Comparison of ENCODE assay signal across 23 mouse cellular contexts in genomic region chr15:8721746-8722145, GRCm38 (mm10). TPM values are rescaled to one million over a fixed set of nuclear protein-coding genes. Genes with fewer than 3 reads are reported as not detected.
A peak's percentile ranks its signal among the peaks of the same experiment; 100 is the strongest.
DNase-seq lines count a peak whose midpoint lies in the region; ATAC-seq and TF ChIP-seq lines count a peak whose summit lies in the region.
"Had no signal": no experiment of that assay in that cellular context is flagged by ENCODE, and none has a peak within 500 bp of the region (broad histone marks: within the 10 kb centered on the region; RNA-seq: fewer than 3 reads in every experiment).

No protein-coding gene starts in this region.

- no peak overlapping the region for H3K4me3 ChIP-seq in ES-Bruce4 (ENCODE audit: low read depth, low read length)
- H3K4me3 ChIP-seq in midbrain, postnatal 0 days (ENCODE audit: low read depth, low read length) = no peak overlapping the region
- no peak overlapping the region for H3K4me3 ChIP-seq in left cerebral cortex, adult 2 months
- H3K4me3 ChIP-seq: embryonic facial prominence, embryonic 13.5 days; embryonic facial prominence, embryonic 15.5 days; erythroblast, embryonic 14.5 days; forebrain, embryonic 10.5 days; forebrain, embryonic 12.5 days had no signal

- no peaks in the 10 kb centered on the region for H3K9me3 ChIP-seq in ES-Bruce4 (replicated peaks; ENCODE audit: control insufficient read depth, insufficient read depth, low read length, poor library complexity, severe bottlenecking)
- no peaks in the 10 kb centered on the region for H3K9me3 ChIP-seq in midbrain, postnatal 0 days (ENCODE audit: low read length)
- H3K9me3 ChIP-seq: embryonic facial prominence, embryonic 13.5 days; embryonic facial prominence, embryonic 15.5 days; forebrain, embryonic 10.5 days; forebrain, embryonic 12.5 days had no signal

- peak overlapping the region; percentile 14; the same call in 1 of the 2 replicates for H3K27ac ChIP-seq in ES-Bruce4 (ENCODE audit: insufficient read depth, low read length)
- no peak overlapping the region for H3K27ac ChIP-seq in midbrain, postnatal 0 days (ENCODE audit: low read depth, low read length)
- no peak overlapping the region for H3K27ac ChIP-seq in left cerebral cortex, adult 2 months
- H3K27ac ChIP-seq: embryonic facial prominence, embryonic 13.5 days; embryonic facial prominence, embryonic 15.5 days; forebrain, embryonic 10.5 days; forebrain, embryonic 12.5 days had no signal

- TF ChIP-seq POLR2A in ES-Bruce4 (IDR thresholded peaks at IDR 0.05; ENCODE audit: insufficient read depth, low read length) = no peak

- H3K27me3 ChIP-seq in ES-Bruce4 (ENCODE audit: control insufficient read depth, insufficient read depth, low read length, poor library complexity, severe bottlenecking) = no peaks in the 10 kb centered on the region
- no peaks in the 10 kb centered on the region for H3K27me3 ChIP-seq in midbrain, postnatal 0 days (ENCODE audit: insufficient read depth, low read length)
- H3K27me3 ChIP-seq: embryonic facial prominence, embryonic 13.5 days; embryonic facial prominence, embryonic 15.5 days had no signal

- H3K9ac ChIP-seq in ES-Bruce4 (ENCODE audit: low read depth, poor library complexity, severe bottlenecking) = no peak overlapping the region
- H3K9ac ChIP-seq in midbrain, postnatal 0 days (replicated peaks; ENCODE audit: low read length, poor library complexity, severe bottlenecking) = no peak overlapping the region
- H3K9ac ChIP-seq: embryonic facial prominence, embryonic 13.5 days; embryonic facial prominence, embryonic 15.5 days; forebrain, embryonic 12.5 days had no signal

- TF ChIP-seq EP300 in ES-Bruce4 (IDR thresholded peaks at IDR 0.05; ENCODE audit: insufficient read depth, low read depth, low read length) = no peak

- TF ChIP-seq CTCF in ES-Bruce4 (IDR thresholded peaks at IDR 0.05; ENCODE audit: low read depth, low read length) = no peak
- no peak for TF ChIP-seq CTCF in midbrain, postnatal 0 days (IDR thresholded peaks at IDR 0.05)
- no peak for TF ChIP-seq CTCF in left cerebral cortex, adult 2 months (IDR thresholded peaks at IDR 0.05)

- intact Hi-C loops in left cerebral cortex, adult 2 months (cut with DNase I) = no loop called here

- no peak for ATAC-seq in midbrain, postnatal 0 days (ENCODE audit: low FRiP score)
- ATAC-seq: forebrain, embryonic 14.5 days; forebrain, embryonic 16.5 days had no signal

- H3K36me3 ChIP-seq in ES-Bruce4 (ENCODE audit: control insufficient read depth, insufficient read depth, low read length, poor library complexity, severe bottlenecking) = no peaks in the 10 kb centered on the region
- no peaks in the 10 kb centered on the region for H3K36me3 ChIP-seq in midbrain, postnatal 0 days (ENCODE audit: insufficient read depth, low read length)
- H3K36me3 ChIP-seq: embryonic facial prominence, embryonic 13.5 days; embryonic facial prominence, embryonic 15.5 days; forebrain, embryonic 10.5 days; forebrain, embryonic 12.5 days had no signal

- 96% methylated on average over 3 of the region's 3 CpGs for WGBS in midbrain, postnatal 0 days

- H3K4me2 ChIP-seq in midbrain, postnatal 0 days (ENCODE audit: low read depth, low read length, poor library complexity, severe bottlenecking) = no peak overlapping the region
- H3K4me2 ChIP-seq: embryonic facial prominence, embryonic 13.5 days; embryonic facial prominence, embryonic 15.5 days; forebrain, embryonic 12.5 days had no signal

- peaks cover 4% of the 10 kb centered on the region for H3K4me1 ChIP-seq in ES-Bruce4 (ENCODE audit: control insufficient read depth, insufficient read depth, low read length)
- H3K4me1 ChIP-seq in midbrain, postnatal 0 days (ENCODE audit: insufficient read depth, low read length) = no peaks in the 10 kb centered on the region
- H3K4me1 ChIP-seq: embryonic facial prominence, embryonic 15.5 days had no signal

- DNase-seq in ES-CJ7 (ENCODE audit: low read depth, low spot score) = peak; percentile 50
- DNase-seq in ZHBTc4 (ENCODE audit: low read depth, low spot score) = peak; percentile 23
- no peak for DNase-seq in midbrain, postnatal 0 days (ENCODE audit: low spot score)
- no peak for DNase-seq in left cerebral cortex, adult 2 months (ENCODE audit: extremely low spot score in 1 of 2, low spot score in 2 of 2)
- DNase-seq: adrenal gland, adult 2 months; adrenal gland, postnatal 10 days; adrenal gland, postnatal 25 days; cerebellum, adult 11 months; cerebellum, adult 18-20 months; cerebellum, adult 8-10 months; cerebellum, adult 9-11 months; cerebellum, postnatal 14 days; cerebellum, postnatal 36 days; embryo, embryonic 11 days had no signal

RNA-seq across cellular contexts. Expression of gene Slc1a3, which starts 11.2 kb away (rescaled TPM):
- 21.7 and 25.4 TPM in 2 replicates for polyA plus RNA-seq in ES-Bruce4 (2011; ENCODE audit: insufficient read depth, insufficient read length, low read depth, missing spikeins)
- 166 and 195 TPM in 2 replicates for total RNA-seq in midbrain, postnatal 0 days (2014; rRNA removed)
- 145 and 147 TPM in 2 replicates for polyA plus RNA-seq in midbrain, postnatal 0 days (2015; fragmentation: Nextera tagmentation; extraction: Ambion mirVana)
- 100 to 1,000 TPM; 294 to 295 TPM for total RNA-seq in left cerebral cortex, adult 2 months (2021)
- total RNA-seq: MEL had no signal
- polyA plus RNA-seq: erythroblast, embryonic 14.5 days had no signal

Comparison
In these comparisons a context has a peak if more than half of its experiments do, and no peak if none do; other contexts are left out.
1. DNase-seq: peak in ES-CJ7 (single experiment) and ZHBTc4 (single experiment); none in midbrain, postnatal 0 days (single experiment) and left cerebral cortex, adult 2 months (0 of 2).